Mouse (Mus musculus): ENCODE data around the gene Gm10203. TPM values are rescaled to one million over a fixed set of nuclear protein-coding genes. Genes with fewer than 3 reads are reported as not detected.
A peak's percentile ranks its signal among the peaks of the same experiment; 100 is the strongest.
"Not testable (repeated sequence)": the region's sequence is repeated elsewhere in the genome, so short reads cannot be mapped to it uniquely, and the experiment has no call there.

The Gm10203 gene
- polyA plus RNA-seq, 1 experiment, result not detected

DNA sequence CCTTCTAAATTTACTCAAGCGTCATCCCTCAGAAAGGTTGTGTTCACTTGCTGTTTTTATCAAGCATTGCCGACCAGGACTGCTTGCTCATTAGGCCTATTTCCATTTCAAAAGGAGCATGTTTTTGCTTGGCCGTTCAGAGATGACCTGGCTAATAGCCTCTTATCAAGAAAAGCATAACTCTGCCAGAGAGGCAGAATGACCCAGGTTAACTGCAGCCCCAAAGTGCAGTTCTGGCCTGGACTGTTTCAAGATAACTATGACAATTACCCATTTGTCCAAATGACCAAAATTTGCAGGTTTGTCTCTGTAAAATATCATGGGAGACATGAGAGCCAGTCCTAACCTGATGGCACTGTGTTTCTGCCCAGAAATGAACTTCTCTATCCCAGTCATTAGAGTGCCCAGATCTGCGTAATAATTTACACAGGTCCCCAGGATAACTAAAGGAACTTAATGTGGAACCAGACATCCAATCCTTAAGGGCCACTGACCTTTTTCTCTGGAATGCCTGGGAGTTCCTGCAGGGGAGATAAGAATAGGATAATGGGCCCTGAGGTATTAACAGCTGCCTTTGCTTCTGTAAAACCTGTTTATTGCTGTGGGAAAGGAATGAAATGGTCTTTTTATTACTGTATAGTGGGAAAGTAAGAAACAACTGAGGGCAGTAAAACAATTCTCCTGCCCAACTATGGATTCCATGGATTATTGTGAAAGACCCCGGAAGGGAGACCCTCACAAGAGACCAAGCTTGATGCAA lies 4.6 kb downstream of the Gm10203 start:
- DNase-seq (ENCODE audit: low spot score), result no peak

GRCm38 (mm10) chr6:149135631-149136030 lies 5.7 kb downstream of the Gm10203 start:
- DNase-seq (ENCODE audit: low spot score), result no peak

- no peak for DNase-seq (ENCODE audit: low spot score)
Measured at GRCm38 (mm10) chr6:149137936-149138335, 8.0 kb downstream of the Gm10203 start.

GRCm38 (mm10) chr6:149139011-149139410 lies 9.0 kb downstream of the Gm10203 start:
- no peak for DNase-seq (ENCODE audit: low spot score)

DNA sequence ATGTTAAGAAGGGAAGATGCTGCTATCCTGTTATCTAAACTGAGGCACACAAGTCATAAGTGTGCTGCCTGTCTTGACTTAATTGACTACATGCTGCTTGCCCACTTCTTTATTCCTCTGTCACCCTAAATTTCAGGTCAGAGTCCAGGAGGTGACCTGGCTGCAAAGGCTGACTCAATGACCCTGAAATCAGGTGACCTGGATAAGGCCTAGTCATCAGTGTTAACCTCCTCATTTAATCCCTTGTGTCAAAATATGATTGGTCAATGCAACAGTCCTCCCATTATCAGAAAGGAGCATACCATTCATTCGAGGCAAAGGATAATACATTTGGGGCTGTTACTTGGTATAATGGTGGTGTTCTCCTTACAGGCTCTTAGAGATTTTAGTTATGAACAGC lies 9.5 kb downstream of the Gm10203 start, which contains the start of gene Etfbkmt:
Gene Etfbkmt (plus strand): TSS at position 379 of the 400 bp plus-strand sequence.
- no peak for DNase-seq (ENCODE audit: low spot score)

GRCm38 (mm10) chr6:149141393-149142173 lies 11.6 kb downstream of the Gm10203 start:
- peak; percentile 70 for DNase-seq (ENCODE audit: low spot score)

DNA sequence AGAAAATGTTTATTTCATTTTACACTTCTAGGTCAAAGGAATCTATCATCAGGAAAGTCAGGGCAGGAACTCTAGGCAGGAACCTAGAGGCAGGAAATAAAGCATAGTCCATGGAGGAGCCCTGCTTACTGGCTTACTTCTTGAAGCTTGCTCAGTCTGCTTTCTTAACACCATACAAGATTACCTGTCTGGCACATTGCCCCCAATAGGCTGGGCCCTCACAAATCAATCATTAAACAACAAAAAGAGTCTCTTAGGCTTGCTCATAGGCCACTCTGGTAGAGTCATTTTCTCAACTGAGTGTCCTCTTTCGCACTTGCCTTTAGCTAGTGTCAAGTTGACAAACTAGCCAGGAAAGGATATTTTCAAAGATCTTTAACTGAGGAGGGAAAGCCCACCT lies 15.2 kb downstream of the Gm10203 start:
- no peak for DNase-seq (ENCODE audit: low spot score)

DNA sequence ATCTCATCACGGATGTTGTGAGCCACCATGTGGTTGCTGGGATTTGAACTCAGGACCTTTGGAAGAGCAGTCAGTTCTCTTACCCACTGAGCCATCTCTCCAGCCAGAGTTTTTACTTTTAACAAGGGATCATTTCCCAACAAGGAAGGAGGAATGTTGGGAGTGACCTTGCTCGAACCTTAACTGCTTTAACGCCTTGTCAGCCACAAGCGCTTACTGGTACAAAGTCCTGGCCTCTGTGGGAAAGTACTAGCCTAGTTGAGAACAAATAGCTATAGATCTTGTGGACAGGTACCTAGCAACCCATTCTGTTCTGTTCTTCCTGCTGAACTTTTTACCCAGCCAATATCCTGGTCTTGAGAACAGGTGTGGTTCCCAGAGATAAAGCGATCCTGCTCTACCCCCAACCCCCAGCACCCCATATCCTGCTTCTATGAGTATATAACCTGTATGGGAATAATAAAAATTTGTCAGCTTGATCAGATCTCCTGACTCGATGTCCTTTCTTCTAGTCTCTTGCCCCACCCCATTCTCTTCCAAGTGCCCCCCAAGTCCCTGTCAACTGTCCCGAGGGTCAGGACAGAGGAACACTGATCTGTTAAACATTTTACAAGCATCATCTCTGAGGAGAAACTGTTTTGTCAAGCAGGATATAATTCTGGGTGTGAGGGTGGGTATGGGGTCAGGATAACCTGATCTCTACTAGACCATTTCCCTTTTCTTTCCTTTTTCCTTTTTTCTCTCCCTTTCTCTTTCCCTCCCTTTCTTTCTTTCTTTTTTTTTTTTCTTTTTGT lies 18.7 kb downstream of the Gm10203 start:
- no peak for DNase-seq (ENCODE audit: low spot score)

DNA sequence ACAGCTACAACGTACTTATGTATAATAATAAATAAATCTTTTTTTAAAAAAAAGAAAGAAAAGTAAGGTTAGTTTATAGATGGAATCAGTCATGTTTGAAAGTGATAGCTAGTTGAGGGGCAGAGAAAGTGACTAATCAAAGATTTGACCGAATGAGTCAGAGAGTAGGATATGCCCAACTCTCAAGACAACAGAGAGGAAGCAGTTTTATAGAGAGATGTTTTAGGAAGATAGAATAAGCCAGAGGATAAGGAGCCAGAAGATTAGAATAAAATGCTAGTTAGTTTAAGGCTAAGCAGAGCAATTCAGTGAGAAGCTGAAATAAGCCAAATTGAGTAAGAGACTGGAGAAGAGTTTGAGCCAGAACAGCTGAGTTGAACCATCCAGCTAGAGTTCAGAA lies 22.1 kb downstream of the Gm10203 start:
- no peak for DNase-seq (ENCODE audit: low spot score)

- DNase-seq (ENCODE audit: low spot score), result no peak
Measured at GRCm38 (mm10) chr6:149153473-149154115, 23.6 kb downstream of the Gm10203 start.

DNA sequence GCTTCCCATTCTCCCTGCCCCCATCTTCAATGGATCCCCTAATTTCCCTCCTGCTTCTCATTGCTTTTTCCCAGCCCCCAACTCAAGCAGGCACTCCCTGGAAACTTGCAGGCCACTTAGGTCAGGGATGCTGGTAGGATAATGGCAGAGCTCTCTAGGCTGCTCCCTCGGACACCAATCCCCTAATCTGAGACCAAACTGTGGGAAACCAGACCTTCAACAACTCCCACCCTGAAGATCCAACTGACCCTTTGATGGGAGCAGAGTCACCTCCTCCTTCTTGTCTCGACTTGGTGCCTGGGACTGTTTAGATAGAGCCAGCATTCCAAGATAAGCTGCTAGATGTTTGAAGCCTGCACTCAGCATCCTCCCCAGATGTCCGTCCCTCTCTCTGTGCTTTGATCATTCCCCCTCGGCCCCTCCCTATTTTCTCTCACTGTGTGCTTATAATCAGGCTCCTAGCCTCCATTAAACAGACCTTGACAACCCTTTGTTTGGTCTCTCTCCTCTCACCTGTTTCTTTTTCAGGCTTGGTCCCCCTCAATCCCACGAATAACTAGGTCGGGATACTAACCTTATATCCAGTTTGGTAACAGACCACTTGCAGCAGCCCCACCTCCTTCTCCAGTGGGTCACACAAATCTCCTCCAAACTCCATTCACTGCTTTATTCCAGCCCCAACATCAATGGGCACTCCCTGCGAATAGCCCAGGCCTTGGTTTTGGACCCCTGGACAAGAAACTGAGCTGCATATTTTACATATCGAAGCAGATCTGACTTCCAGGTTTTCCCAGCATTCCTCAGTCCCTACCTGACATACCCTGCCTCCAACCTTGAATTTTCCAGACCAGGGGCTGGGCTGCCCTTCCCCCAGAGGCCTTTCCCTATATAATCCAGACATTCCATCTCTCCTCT lies 24.4 kb downstream of the Gm10203 start:
- no peak for DNase-seq (ENCODE audit: low spot score)

DNA sequence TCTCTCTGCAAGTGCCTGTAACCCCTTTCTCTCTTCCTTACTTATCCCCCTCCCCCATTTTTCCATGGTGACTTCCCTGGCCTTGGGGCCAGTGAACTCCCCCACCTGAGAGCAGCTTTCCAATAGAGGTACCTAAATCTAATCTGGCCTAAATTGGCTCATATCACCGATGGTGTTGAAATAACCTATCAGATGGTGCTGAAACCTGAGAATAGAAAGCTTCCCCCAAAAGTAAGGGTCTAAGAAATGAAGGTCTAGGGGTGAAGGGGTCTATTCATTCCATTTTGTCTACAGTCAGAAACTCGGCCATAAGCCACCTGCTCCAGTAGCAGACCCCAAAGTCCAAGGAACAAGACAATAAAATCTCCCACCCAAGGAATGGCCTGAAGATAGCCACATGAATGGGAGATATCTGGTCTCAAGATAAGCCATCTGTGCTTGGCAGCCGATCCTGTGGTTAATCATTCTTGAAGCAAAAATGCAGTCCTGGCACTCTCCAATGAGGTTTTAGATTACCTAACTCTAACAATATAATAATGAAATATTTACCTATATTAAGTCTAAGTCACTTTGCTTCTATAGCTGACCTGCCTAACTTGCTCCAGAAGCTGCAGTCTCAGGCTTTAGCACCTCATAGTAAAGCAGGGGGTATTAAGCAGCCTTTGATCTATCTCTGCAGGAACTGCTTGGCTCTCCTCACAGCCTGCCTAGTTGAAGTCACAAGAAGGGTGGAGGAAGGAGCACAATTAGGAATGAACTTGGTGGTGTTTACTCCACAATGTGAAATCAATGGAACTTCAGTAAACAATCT lies 25.3 kb downstream of the Gm10203 start:
- no peak for DNase-seq (ENCODE audit: low spot score)

DNA sequence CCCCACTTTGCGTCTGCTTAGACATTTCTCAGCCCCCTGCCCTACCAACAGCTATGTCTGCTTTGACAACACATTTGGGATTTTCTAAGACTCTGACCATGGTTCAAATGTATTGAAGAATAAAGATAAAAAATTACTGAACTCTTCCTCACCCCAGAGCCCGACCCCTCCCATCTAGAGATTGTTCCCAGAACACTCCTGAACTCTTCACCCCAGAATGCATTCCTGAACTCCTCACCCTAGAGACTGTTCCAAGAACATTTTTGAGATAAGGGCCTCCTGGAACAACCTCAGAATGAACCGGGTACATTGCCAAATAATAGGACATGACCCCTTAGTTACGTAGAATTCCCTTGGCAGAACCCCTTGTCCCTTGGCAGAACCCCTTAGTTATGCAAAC lies 37.1 kb downstream of the Gm10203 start:
- DNase-seq (ENCODE audit: low spot score), result not testable (repeated sequence)

DNA sequence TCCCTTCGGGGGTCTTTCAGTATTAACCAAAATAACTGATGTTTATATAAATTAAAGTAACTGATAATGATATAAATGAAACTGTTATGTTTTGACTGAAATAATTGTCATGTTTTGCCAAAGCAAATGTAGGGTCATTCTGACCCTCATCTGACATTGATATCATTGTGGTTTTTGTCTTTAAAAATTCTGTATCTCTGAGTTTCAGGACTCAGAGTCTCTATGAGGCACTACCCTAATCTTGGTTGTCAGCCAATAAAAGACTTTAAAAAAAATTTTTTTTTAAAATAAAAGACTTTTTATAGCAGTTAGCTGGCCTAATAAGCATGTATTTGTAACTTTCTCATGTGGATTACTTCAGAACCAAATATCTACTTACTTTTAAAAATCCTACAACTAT lies 37.7 kb downstream of the Gm10203 start:
- DNase-seq (ENCODE audit: low spot score), result no peak

DNA sequence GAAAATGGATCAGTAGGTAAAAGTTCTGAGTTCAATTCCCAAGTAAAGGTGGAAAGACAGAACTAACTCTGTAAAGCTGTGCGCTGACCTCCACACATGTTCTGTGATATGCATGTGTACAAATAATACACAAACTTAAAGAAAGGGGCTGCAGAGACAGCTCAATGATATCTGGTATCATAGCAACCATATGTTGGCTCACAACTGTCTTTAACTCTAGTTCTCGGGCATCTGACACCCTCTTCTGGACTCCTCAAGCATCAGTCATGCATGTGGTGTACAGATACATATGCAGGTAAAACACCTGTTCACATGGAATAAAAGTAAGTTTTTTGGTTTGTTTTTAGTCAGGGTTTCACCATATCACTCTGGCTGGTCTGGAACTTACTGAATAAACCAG lies 38.5 kb downstream of the Gm10203 start:
- no peak for DNase-seq (ENCODE audit: low spot score)

- DNase-seq (ENCODE audit: low spot score), result not testable (repeated sequence)
Measured at GRCm38 (mm10) chr6:149169965-149170364, 40.0 kb downstream of the Gm10203 start.

- DNase-seq (ENCODE audit: low spot score), result no peak
Measured at GRCm38 (mm10) chr6:149173831-149174625, 44.1 kb downstream of the Gm10203 start.

DNA sequence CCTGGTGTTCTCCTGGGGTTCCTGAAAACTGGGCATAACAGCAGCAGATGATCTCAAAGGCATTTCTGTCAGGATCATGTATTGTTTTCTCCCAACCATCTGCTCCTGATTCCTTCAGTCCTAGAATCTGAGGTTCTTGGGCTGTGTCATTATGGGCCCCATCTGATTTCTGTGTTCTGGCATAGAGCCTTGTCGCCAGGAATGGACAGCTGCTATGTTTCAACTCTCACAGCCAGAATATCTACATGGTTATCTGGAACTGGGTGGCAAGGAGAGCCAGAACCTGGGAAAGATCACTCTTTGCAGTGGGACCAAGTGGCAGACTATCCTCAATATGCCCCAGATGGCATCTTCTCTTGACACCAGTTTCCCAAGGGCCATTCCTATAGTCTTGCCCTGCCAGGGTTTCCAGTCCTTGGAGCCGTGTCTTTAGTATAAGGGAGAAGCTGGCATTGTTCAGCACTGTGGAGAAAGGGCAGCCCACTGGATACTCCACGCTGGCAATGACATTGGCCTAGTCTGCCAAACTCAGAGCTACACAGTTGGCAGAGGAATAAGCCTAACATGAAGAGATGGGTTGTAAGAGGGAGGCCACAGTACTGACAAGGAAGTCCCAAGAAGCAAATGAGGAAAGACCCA lies 45.1 kb downstream of the Gm10203 start:
- DNase-seq (ENCODE audit: low spot score), result no peak
